Mouse (Mus musculus) kidney, embryonic 15.5 days (tissue): ENCODE data around the gene Efcab2. TPM values are rescaled to one million over a fixed set of nuclear protein-coding genes. Genes with fewer than 3 reads are reported as not detected.

Experiments
- ATAC-seq: fragments of 200-750 bp; cut with Nextera tagmentation; replicated peaks from 2 replicates; pipeline ENCODE4 v1.8.0; 2017; ENCODE audit warnings: moderate TSS enrichment; ENCODE audit not compliant: low FRiP score
- H3K27ac ChIP-seq: fragments of 300-500 bp; sonication (generic); 2 replicates; pipeline ENCODE4 v1.5.1; 2015; ENCODE audit warnings: mild to moderate bottlenecking, inconsistent platforms
- H3K27me3 ChIP-seq: fragments of 300-500 bp; sonication (generic); 2 replicates; pipeline ENCODE4 v1.6.1; 2015; ENCODE audit warnings: inconsistent platforms
- H3K36me3 ChIP-seq: fragments of 300-500 bp; sonication (generic); 2 replicates; pipeline ENCODE4 v1.6.1; 2015; ENCODE audit warnings: inconsistent platforms
- H3K4me1 ChIP-seq: fragments of 300-500 bp; sonication (generic); 2 replicates; pipeline ENCODE4 v1.6.1; 2015; ENCODE audit warnings: inconsistent platforms
- H3K4me2 ChIP-seq: fragments of 300-500 bp; sonication (generic); 2 replicates; pipeline ENCODE4 v1.6.1; 2015; ENCODE audit warnings: moderate library complexity, mild to moderate bottlenecking, inconsistent platforms
- H3K4me3 ChIP-seq: fragments of 300-500 bp; sonication (generic); replicated peaks from 2 replicates; pipeline ENCODE4 v1.5.1; 2015; ENCODE audit warnings: mild to moderate bottlenecking, inconsistent platforms
- H3K9ac ChIP-seq: fragments of 300-500 bp; sonication (generic); 2 replicates; pipeline ENCODE4 v1.6.1; 2015; ENCODE audit warnings: mild to moderate bottlenecking, inconsistent platforms
- H3K9me3 ChIP-seq: fragments of 300-500 bp; sonication (generic); replicated peaks from 2 replicates; pipeline ENCODE4 v1.6.1; 2016; ENCODE audit warnings: inconsistent platforms
- WGBS: fragments of 180-500 bp; shearing (Covaris S2); methylation state at CpG from one replicate; pipeline ENCODE4 v1.1.7; 2015; ENCODE audit warnings: mixed read lengths; 5-methylcytosine and 5-hydroxymethylcytosine counted together
- polyA plus RNA-seq: library from polyadenylated mRNA; unstranded; fragments of >200 nt; fragmentation: Nextera tagmentation; extraction: Ambion mirVana; gene quantifications from 2 replicates; pipeline ENCODE4 v1.2.1, GENCODE M21; 2015

The Efcab2 gene
- polyA plus RNA-seq, 1 experiment from 2014 or later, result 6.4 TPM

DNA sequence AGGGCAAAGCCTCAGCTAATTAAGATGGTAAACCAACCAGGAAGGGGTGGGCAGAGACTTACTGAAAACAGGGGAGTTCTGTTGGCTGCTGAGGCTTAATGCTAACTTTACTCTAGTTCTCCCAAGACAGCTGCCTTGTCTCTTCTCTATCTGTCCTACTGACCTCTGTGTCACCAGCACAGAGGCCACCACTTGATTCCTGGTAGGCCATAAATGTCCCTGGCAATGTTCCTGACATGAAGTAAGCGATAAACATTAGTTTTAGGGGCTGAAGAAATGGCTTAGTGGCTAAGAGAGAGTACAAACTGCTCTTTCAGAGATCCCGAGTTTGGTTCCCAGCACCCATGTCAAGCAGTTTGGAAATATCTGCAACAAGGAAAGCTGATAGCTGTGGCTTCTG lies 29.0 kb upstream of the Efcab2 start:
- ATAC-seq, result no peak
- WGBS, result 51% methylated on average over 2 of the region's 2 CpGs

DNA sequence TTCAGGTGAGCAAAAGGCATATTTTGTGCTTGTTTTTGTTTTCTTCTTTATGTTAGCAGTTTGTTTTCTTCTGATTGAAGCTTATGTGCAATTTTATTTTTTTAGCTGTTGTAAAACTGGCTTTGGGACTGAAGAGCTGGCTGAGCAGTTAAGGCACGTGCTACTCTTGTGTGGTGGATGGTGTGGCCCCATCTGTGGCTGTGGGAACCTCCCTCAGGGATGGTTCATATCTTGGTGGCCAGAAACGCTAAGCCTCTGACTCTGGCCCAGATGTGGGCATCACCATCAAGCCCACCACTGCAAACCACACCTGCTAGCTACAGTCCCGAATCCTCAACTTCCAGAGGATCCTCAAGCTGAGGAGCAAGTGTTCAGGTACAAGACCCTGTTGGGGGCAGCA lies 27.8 kb upstream of the Efcab2 start:
- Histone ChIP-seq H3K27me3 (no peaks in the 10 kb centered on the region), H3K36me3 (no peaks in the 10 kb centered on the region), H3K4me2 (no peak overlapping the region), H3K27ac (no peak overlapping the region), H3K9ac (no peak overlapping the region), H3K4me1 (no peaks in the 10 kb centered on the region), H3K4me3 (no peak overlapping the region), H3K9me3 (no peaks in the 10 kb centered on the region)
- WGBS, result 90% methylated on average over 3 of the region's 3 CpGs
- no peak for ATAC-seq

More for the DNA sequence above, 29.0 kb upstream of the Efcab2 start:
- H3K4me1 ChIP-seq, result no peaks in the 10 kb centered on the region
- no peak overlapping the region for H3K27ac ChIP-seq
- no peaks in the 10 kb centered on the region for H3K9me3 ChIP-seq
- H3K9ac ChIP-seq, result no peak overlapping the region
- no peak overlapping the region for H3K4me3 ChIP-seq
- H3K27me3 ChIP-seq, result no peaks in the 10 kb centered on the region
- H3K36me3 ChIP-seq, result no peaks in the 10 kb centered on the region
- H3K4me2 ChIP-seq, result no peak overlapping the region

DNA sequence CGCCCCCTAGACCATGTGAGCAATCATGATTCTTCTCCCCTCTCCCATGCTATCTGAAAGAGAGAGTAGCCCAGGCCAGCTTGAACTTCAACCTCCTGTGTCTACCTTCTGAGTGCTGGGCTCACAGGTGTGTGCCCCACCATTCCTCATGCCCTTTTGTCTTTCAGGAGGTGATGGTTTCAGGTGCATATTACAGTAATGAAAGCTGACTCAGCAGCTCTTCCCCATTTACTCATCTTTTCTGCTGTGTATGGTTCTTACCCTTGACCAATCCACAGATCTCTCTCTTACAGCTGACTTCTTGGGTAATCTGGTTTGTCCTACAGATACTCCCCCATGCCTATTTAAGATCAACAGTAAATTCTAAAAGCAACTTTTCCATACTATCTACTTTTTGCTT lies 26.7 kb upstream of the Efcab2 start:
- WGBS, result 87% methylated on average over 1 of the region's 1 CpGs
- H3K4me1 ChIP-seq, result no peaks in the 10 kb centered on the region
- no peaks in the 10 kb centered on the region for H3K27me3 ChIP-seq
- no peak overlapping the region for H3K27ac ChIP-seq
- no peak overlapping the region for H3K4me3 ChIP-seq
- no peaks in the 10 kb centered on the region for H3K36me3 ChIP-seq
- ATAC-seq, result no peak
- no peaks in the 10 kb centered on the region for H3K9me3 ChIP-seq
- no peak overlapping the region for H3K4me2 ChIP-seq
- H3K9ac ChIP-seq, result no peak overlapping the region

DNA sequence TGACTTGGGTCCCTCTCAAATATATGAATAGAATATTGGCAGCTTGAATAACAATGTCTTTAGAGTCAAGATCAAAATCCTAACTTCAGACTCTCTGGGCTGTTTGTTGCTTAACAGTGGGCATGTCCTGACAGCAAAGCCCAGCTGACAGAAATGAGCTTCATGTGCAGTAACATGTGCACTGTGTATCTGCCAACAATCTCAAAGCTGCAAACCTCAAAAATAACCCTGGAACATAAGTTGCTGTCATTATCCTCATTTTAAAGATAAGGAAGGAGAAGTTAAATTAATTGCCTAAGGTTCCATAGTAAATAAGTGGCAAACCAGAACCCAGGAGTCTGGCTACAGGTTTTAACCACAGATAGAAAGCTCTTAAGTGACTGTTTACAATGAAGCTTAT lies 23.7 kb upstream of the Efcab2 start:
- Histone ChIP-seq H3K9me3 (no peaks in the 10 kb centered on the region), H3K9ac (no peak overlapping the region), H3K27me3 (no peaks in the 10 kb centered on the region), H3K27ac (no peak overlapping the region), H3K4me1 (no peaks in the 10 kb centered on the region), H3K4me3 (no peak overlapping the region), H3K36me3 (no peaks in the 10 kb centered on the region), H3K4me2 (no peak overlapping the region)
- no peak for ATAC-seq

DNA sequence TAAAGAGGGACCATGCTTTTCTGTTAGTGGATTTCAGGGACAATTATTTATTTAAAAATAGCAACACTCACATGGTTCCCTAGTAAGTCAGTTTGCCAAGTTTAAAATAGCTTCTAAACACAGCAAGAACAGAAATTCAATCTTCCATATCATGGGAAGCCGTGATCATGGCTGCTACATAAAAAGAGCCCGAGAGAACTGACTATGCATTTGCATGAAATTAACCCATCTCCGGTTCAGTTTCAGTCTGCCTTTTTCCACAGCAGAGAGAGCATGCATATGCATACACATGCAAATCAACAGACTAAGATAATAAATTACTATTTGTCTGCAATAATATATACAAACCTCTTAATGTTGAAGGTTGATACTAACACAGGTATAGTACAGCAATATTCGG lies 17.1 kb upstream of the Efcab2 start:
- 70% methylated on average over 4 of the region's 4 CpGs for WGBS
- Histone ChIP-seq H3K4me2 (no peak overlapping the region), H3K9me3 (no peaks in the 10 kb centered on the region), H3K4me1 (no peaks in the 10 kb centered on the region), H3K27me3 (no peaks in the 10 kb centered on the region), H3K27ac (no peak overlapping the region), H3K9ac (no peak overlapping the region), H3K36me3 (no peaks in the 10 kb centered on the region), H3K4me3 (no peak overlapping the region)
- ATAC-seq, result no peak

DNA sequence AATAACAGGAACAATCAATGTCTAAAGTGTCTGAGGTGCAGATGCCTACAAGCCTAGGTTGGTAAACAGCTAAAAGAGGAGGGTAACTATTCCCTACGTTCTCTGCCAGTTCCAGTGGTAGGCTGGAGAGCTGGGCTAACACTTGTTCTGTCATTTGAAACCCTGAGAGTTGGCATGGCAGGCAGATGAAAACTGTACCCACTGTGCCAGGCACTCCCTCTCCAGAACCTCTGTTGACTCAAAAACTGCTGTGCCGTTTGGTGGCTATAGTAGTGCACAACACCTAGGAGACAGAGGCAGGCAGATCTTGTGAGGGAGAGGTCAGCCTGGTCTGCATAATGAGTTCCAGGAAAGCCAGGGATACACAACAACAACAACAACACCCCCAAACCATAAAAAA lies 16.5 kb upstream of the Efcab2 start:
- ATAC-seq, result no peak
- no peaks in the 10 kb centered on the region for H3K9me3 ChIP-seq
- no peaks in the 10 kb centered on the region for H3K27me3 ChIP-seq
- H3K4me1 ChIP-seq, result no peaks in the 10 kb centered on the region
- no peaks in the 10 kb centered on the region for H3K36me3 ChIP-seq
- H3K4me3 ChIP-seq, result no peak overlapping the region
- no peak overlapping the region for H3K27ac ChIP-seq
- no peak overlapping the region for H3K4me2 ChIP-seq
- WGBS, result 62% methylated on average over 2 of the region's 2 CpGs
- H3K9ac ChIP-seq, result no peak overlapping the region

DNA sequence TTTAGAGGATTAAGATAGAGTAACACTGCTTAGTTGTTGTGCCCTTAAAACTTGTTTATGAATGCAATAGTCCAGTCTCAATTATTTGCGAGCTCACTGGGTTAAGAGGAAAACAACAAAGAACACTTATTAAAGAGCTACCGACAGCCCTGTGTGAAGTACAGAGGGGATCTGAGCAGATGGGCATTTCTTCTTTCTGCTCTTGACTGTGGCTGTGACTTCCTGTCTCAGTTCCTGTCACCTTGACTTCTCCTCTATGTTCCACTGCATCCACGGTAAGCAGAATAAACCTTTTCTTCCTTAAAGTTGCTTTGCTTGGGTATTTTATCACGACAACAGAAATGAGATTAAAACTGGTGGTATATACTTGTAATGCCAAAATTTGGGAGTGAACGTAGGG lies 12.9 kb upstream of the Efcab2 start:
- H3K4me1 ChIP-seq, result no peaks in the 10 kb centered on the region
- 77% methylated on average over 5 of the region's 5 CpGs for WGBS
- H3K9me3 ChIP-seq, result no peaks in the 10 kb centered on the region
- no peaks in the 10 kb centered on the region for H3K27me3 ChIP-seq
- no peak overlapping the region for H3K4me3 ChIP-seq
- no peaks in the 10 kb centered on the region for H3K36me3 ChIP-seq
- ATAC-seq, result no peak
- no peak overlapping the region for H3K27ac ChIP-seq
- H3K4me2 ChIP-seq, result no peak overlapping the region
- no peak overlapping the region for H3K9ac ChIP-seq

DNA sequence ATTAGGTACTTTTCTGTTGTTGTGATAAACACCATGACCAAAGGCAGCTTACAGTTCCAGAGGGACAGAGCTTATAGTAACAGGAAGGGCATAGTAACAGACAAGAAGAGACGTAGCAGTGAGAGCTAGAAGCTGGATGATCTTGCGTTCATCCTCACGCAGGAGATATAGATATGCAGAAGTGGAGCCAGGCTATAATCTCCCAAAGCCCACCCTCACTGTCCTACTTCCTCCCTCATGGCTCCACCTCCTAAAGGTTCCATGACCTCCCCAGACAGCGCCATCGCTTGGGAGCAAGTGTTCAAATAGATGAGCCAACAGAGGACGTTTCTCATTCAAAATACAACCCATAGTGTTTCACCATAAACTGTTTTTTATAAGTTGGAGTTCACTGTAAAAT lies 10.8 kb upstream of the Efcab2 start:
- Histone ChIP-seq H3K9ac (no peak overlapping the region), H3K4me1 (no peaks in the 10 kb centered on the region), H3K4me3 (no peak overlapping the region), H3K9me3 (no peaks in the 10 kb centered on the region), H3K27ac (no peak overlapping the region), H3K27me3 (no peaks in the 10 kb centered on the region), H3K36me3 (no peaks in the 10 kb centered on the region), H3K4me2 (no peak overlapping the region)
- WGBS, result 86% methylated on average over 6 of the region's 6 CpGs
- ATAC-seq, result no peak

DNA sequence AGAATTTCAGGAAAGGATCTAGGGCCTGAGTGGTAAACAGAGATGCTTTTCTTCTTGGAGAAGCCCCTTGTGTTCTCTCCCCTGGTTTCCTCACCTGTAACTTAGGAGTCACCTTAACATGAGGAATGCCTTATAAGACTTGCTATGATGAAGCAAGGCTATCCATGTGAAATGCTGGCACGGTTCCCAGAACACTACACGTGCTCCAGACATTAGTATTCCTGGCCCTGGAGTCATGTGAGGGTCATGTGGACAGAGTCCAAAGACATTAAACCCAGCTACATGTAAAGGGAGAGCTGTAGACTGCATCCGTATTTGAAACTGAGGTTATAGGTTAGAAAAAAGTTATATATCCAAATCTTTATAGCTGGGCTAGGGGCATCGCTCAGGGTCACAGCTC lies 9.5 kb upstream of the Efcab2 start:
- H3K9me3 ChIP-seq, result no peaks in the 10 kb centered on the region
- no peaks in the 10 kb centered on the region for H3K4me1 ChIP-seq
- no peaks in the 10 kb centered on the region for H3K36me3 ChIP-seq
- 46% methylated on average over 4 of the region's 4 CpGs for WGBS
- no peak overlapping the region for H3K9ac ChIP-seq
- no peaks in the 10 kb centered on the region for H3K27me3 ChIP-seq
- H3K4me3 ChIP-seq, result no peak overlapping the region
- no peak overlapping the region for H3K4me2 ChIP-seq
- 0 out of 2 replicates have a peak, but pooled peaks have one; percentile 38 for ATAC-seq
- H3K27ac ChIP-seq, result no peak overlapping the region

DNA sequence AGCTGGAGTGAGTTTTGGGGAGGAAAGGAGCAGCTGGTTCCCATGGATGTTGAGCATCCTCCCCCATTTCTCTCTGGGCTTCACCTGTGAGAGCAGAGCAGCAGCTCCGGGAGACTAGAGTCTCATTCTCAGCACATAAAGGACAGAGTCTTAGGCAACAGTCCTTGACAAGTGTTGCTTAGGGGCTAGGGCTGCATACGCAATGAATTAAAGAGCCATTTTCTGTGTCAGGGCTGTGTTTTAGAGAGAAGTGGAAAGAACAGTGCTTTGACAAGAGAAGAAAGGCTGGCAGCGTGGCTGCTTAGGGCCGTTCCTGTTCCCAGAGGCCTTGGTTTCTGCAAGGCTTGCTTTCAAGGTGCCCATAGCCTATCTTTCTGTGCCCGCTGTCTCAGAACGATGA lies 6.0 kb upstream of the Efcab2 start:
- H3K4me3 ChIP-seq, result no peak overlapping the region
- no peaks in the 10 kb centered on the region for H3K36me3 ChIP-seq
- no peaks in the 10 kb centered on the region for H3K27me3 ChIP-seq
- no peaks in the 10 kb centered on the region for H3K9me3 ChIP-seq
- H3K4me2 ChIP-seq, result no peak overlapping the region
- 84% methylated on average over 6 of the region's 6 CpGs for WGBS
- H3K27ac ChIP-seq, result no peak overlapping the region
- no peaks in the 10 kb centered on the region for H3K4me1 ChIP-seq
- ATAC-seq, result no peak
- H3K9ac ChIP-seq, result no peak overlapping the region

DNA sequence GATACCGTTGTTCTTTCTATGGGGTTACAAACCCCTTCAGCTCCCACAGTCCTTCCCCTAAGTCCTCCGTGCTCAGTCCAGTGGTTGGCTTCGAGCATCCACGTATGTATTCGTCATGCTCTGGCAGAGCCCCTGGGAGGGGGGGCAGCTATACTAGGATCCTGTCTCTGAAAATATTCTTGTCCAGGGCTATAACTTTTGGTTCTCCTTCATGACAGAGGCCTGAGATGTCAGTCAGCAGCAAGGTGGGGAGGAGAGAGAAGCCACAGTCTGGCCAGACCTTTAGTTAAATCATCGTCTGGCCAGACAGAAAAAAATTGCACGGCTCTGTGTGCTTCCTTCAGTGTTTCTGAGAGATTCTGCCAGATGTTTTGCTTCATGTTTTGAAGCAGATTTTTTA lies 5.2 kb upstream of the Efcab2 start:
- H3K27ac ChIP-seq, result no peak overlapping the region
- H3K9ac ChIP-seq, result no peak overlapping the region
- 48% methylated on average over 7 of the region's 7 CpGs for WGBS
- no peak overlapping the region for H3K4me2 ChIP-seq
- no peaks in the 10 kb centered on the region for H3K4me1 ChIP-seq
- H3K27me3 ChIP-seq, result no peaks in the 10 kb centered on the region
- no peaks in the 10 kb centered on the region for H3K36me3 ChIP-seq
- no peak overlapping the region for H3K4me3 ChIP-seq
- ATAC-seq, result no peak
- no peaks in the 10 kb centered on the region for H3K9me3 ChIP-seq

DNA sequence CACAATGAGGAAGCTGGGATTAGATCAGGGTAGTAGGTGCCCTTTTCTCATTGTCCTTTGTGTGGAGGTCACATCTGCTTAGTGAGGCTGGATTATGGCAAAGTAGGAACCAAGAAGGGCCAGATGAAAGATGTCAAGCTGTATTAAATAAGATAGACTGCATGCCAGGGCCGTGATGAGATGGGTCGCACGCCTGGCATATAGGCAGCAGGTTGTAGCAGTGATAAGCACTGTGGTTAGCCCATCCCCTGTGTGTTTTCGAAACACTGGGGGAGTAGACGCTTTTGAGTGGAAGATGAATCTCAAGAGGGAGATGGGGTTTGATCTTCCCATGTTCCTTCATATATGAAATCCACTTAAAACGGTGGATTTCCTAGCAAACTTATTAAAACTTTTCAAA lies 3.9 kb upstream of the Efcab2 start:
- Histone ChIP-seq H3K9me3 (no peaks in the 10 kb centered on the region), H3K27me3 (no peaks in the 10 kb centered on the region), H3K9ac (no peak overlapping the region), H3K4me3 (no peak overlapping the region), H3K27ac (no peak overlapping the region), H3K4me1 (no peaks in the 10 kb centered on the region), H3K4me2 (no peak overlapping the region), H3K36me3 (no peaks in the 10 kb centered on the region)
- ATAC-seq, result no peak
- WGBS, result 87% methylated on average over 6 of the region's 6 CpGs

DNA sequence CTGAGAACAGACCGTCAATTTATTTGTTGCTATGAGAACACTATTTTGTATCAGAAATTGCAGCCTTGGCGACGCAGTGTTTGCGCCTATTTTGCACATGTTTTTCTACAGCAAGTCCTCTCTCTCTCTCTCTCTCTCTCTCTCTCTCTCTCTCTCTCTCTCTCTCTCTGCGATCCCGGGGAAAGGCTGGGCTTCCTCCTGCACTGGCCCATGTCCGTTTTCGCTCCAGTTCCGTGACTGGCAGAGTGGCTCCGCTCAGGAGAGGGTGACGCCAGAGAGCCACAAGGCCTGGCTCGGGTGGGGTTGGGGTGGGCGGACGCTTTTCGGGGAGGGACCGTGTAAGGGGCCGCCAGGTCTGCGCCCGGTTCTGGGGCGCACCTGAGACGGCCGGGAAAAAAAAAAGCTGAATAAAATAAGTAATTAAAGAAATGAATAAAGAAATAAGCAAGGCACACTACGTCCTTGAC lies 407 bp upstream of the Efcab2 start:
- Histone ChIP-seq H3K4me2 (peak overlapping the region; percentile 74), H3K27ac (peak overlapping the region; percentile 100), H3K36me3 (no peaks in the 10 kb centered on the region), H3K4me1 (0 out of 2 replicates have a peak, but pooled peaks cover 5% of the 10 kb centered on the region), H3K9ac (peak overlapping the region; percentile 94), H3K9me3 (no peaks in the 10 kb centered on the region), H3K27me3 (no peaks in the 10 kb centered on the region), H3K4me3 (peak overlapping the region; percentile 75)
- WGBS, result 0% methylated on average over 23 of the region's 23 CpGs
- ATAC-seq, result peak; percentile 89
